Comparison of ENCODE assay signal across 9 mouse cellular contexts in genomic region chr1:132067261-132068255, GRCm38 (mm10). TPM values are rescaled to one million over a fixed set of nuclear protein-coding genes. Genes with fewer than 3 reads are reported as not detected.
DNase-seq lines count a peak whose midpoint lies in the region; ATAC-seq lines count a peak whose summit lies in the region.
"Had no signal": no experiment of that assay in that cellular context is flagged by ENCODE, and none has a peak within 500 bp of the region (broad histone marks: within the 10 kb centered on the region; RNA-seq: fewer than 3 reads in every experiment).

Gene Mfsd4a (minus strand): TSS chr1:132068062.

- DNase-seq in ovary, adult 18-20 months (ENCODE audit: low spot score): peak; percentile 29
- no peak for DNase-seq in ovary, postnatal 14 days (ENCODE audit: low spot score)
- DNase-seq in embryonic facial prominence, embryonic 11.5 days (ENCODE audit: low spot score): peak; percentile 66
- DNase-seq in heart, adult 9 months (ENCODE audit: low spot score in 2 of 2): peak; percentile 33 to 43
- peak; percentile 28 for DNase-seq in liver

- WGBS in embryonic facial prominence, embryonic 11.5 days: 4% methylated on average over 79 of the region's 80 CpGs
- 4% methylated on average over 64 of the region's 80 CpGs for WGBS in kidney, embryonic 14.5 days
- 3% methylated on average over 51 of the region's 80 CpGs for WGBS in midbrain, embryonic 16.5 days
- WGBS in stomach, embryonic 15.5 days: 3% methylated on average over 67 of the region's 80 CpGs

- H3K9ac ChIP-seq in embryonic facial prominence, embryonic 11.5 days (replicated peaks; ENCODE audit: low read length): peak within 1 kb of the TSS; percentile 50
- peak within 1 kb of the TSS; percentile 54 for H3K9ac ChIP-seq in kidney, embryonic 14.5 days (ENCODE audit: low read depth, low read length)
- H3K9ac ChIP-seq in midbrain, embryonic 16.5 days (ENCODE audit: low read depth, low read length): peak within 1 kb of the TSS; percentile 75
- H3K9ac ChIP-seq in stomach, embryonic 15.5 days: peak within 1 kb of the TSS; percentile 39; the same call in 1 of the 2 replicates

- ATAC-seq in embryonic facial prominence, embryonic 11.5 days (replicated peaks; ENCODE audit: insufficient number of reproducible peaks, low FRiP score, low TSS enrichment, low read depth): no peak; the same call in 1 of the 2 replicates
- peak; percentile 73; the same call in 1 of the 2 replicates for ATAC-seq in kidney, embryonic 14.5 days (ENCODE audit: low FRiP score, low TSS enrichment)
- peak; percentile 82 for ATAC-seq in midbrain, embryonic 16.5 days
- ATAC-seq in stomach, embryonic 15.5 days (ENCODE audit: insufficient read depth, low FRiP score, low read depth): peak; percentile 85

- peaks cover 24% of the 10 kb centered on the region for H3K27me3 ChIP-seq in embryonic facial prominence, embryonic 11.5 days (ENCODE audit: control insufficient read depth, insufficient read depth, low read length)
- peaks cover 37% of the 10 kb centered on the region for H3K27me3 ChIP-seq in kidney, embryonic 14.5 days (ENCODE audit: control insufficient read depth, insufficient read depth, low read length)
- H3K27me3 ChIP-seq in midbrain, embryonic 16.5 days (ENCODE audit: control insufficient read depth, insufficient read depth, low read depth, low read length): peaks cover 16% of the 10 kb centered on the region
- peaks cover 30% of the 10 kb centered on the region for H3K27me3 ChIP-seq in stomach, embryonic 15.5 days (replicated peaks)

- no peaks in the 10 kb centered on the region for H3K36me3 ChIP-seq in embryonic facial prominence, embryonic 11.5 days (replicated peaks; ENCODE audit: control insufficient read depth, insufficient read depth, low read depth, low read length)
- H3K36me3 ChIP-seq in kidney, embryonic 14.5 days (ENCODE audit: control insufficient read depth, insufficient read depth, low read length): no peaks in the 10 kb centered on the region
- H3K36me3 ChIP-seq in midbrain, embryonic 16.5 days (ENCODE audit: control insufficient read depth, insufficient read depth, low read length): no peaks in the 10 kb centered on the region
- no peaks in the 10 kb centered on the region for H3K36me3 ChIP-seq in stomach, embryonic 15.5 days
- H3K36me3 ChIP-seq: G1E had no signal

- H3K4me2 ChIP-seq in embryonic facial prominence, embryonic 11.5 days (ENCODE audit: low read depth, low read length): peak within 1 kb of the TSS; percentile 91
- peak within 1 kb of the TSS; percentile 91 for H3K4me2 ChIP-seq in kidney, embryonic 14.5 days (replicated peaks; ENCODE audit: low read depth, low read length)
- peak within 1 kb of the TSS; percentile 95 for H3K4me2 ChIP-seq in midbrain, embryonic 16.5 days (ENCODE audit: low read length)
- peak within 1 kb of the TSS; percentile 97 for H3K4me2 ChIP-seq in stomach, embryonic 15.5 days

- H3K4me3 ChIP-seq in embryonic facial prominence, embryonic 11.5 days (ENCODE audit: low read depth, low read length): peak within 1 kb of the TSS; percentile 40
- H3K4me3 ChIP-seq in kidney, embryonic 14.5 days (ENCODE audit: low read length): peak within 1 kb of the TSS; percentile 48
- H3K4me3 ChIP-seq in midbrain, embryonic 16.5 days (ENCODE audit: low read depth, low read length): peak within 1 kb of the TSS; percentile 54
- H3K4me3 ChIP-seq in stomach, embryonic 15.5 days (replicated peaks): peak within 1 kb of the TSS; percentile 50

- no peak within 1 kb of the TSS for H3K27ac ChIP-seq in embryonic facial prominence, embryonic 11.5 days (replicated peaks; ENCODE audit: low read depth, low read length)
- no peak within 1 kb of the TSS for H3K27ac ChIP-seq in kidney, embryonic 14.5 days (ENCODE audit: low read depth, low read length)
- H3K27ac ChIP-seq in midbrain, embryonic 16.5 days (ENCODE audit: low read length): no peak within 1 kb of the TSS
- no peak within 1 kb of the TSS for H3K27ac ChIP-seq in stomach, embryonic 15.5 days

- H3K4me1 ChIP-seq in embryonic facial prominence, embryonic 11.5 days (ENCODE audit: control insufficient read depth, insufficient read depth, low read length): peaks cover 3% of the 10 kb centered on the region
- H3K4me1 ChIP-seq in kidney, embryonic 14.5 days (ENCODE audit: control insufficient read depth, insufficient read depth, low read length): peaks cover 8% of the 10 kb centered on the region; the same call in 1 of the 2 replicates
- H3K4me1 ChIP-seq in midbrain, embryonic 16.5 days (ENCODE audit: control insufficient read depth, insufficient read depth, low read length): peaks cover 14% of the 10 kb centered on the region; the same call in 1 of the 2 replicates
- H3K4me1 ChIP-seq in stomach, embryonic 15.5 days: peaks cover 14% of the 10 kb centered on the region

- no peaks in the 10 kb centered on the region for H3K9me3 ChIP-seq in embryonic facial prominence, embryonic 11.5 days (replicated peaks; ENCODE audit: control insufficient read depth, low read length)
- H3K9me3 ChIP-seq in kidney, embryonic 14.5 days (ENCODE audit: control insufficient read depth, low read length): no peaks in the 10 kb centered on the region
- no peaks in the 10 kb centered on the region for H3K9me3 ChIP-seq in midbrain, embryonic 16.5 days (replicated peaks; ENCODE audit: control insufficient read depth, low read length, poor library complexity, severe bottlenecking)
- H3K9me3 ChIP-seq in stomach, embryonic 15.5 days: no peaks in the 10 kb centered on the region
- H3K9me3 ChIP-seq: G1E had no signal

RNA-seq across cellular contexts. Expression of gene Mfsd4a, which starts in this region (rescaled TPM):
- polyA plus RNA-seq in embryonic facial prominence, embryonic 11.5 days (2014; fragmentation: Nextera tagmentation; extraction: Ambion mirVana): 8.1 and 9.0 TPM in 2 replicates
- 5.4 and 19.7 TPM in 2 replicates for polyA plus RNA-seq in kidney, embryonic 14.5 days (2014; fragmentation: Nextera tagmentation; extraction: Ambion mirVana)
- polyA plus RNA-seq in midbrain, embryonic 16.5 days (2015; fragmentation: Nextera tagmentation; extraction: Ambion mirVana): 7.7 and 10.4 TPM in 2 replicates
- polyA plus RNA-seq in stomach, embryonic 15.5 days (2015; fragmentation: Nextera tagmentation; extraction: Ambion mirVana): 9.8 and 11.9 TPM in 2 replicates
- polyA plus RNA-seq: G1E had no signal
